Mouse (Mus musculus): ENCODE data around the gene Slc9a8.

- no peak for TF ChIP-seq CTCF (IDR thresholded peaks at IDR 0.05; ENCODE audit: low read depth)
- no peak for TF ChIP-seq EP300 (IDR thresholded peaks at IDR 0.05; ENCODE audit: low read depth)
Measured at GRCm38 (mm10) chr2:167476762-167477161, 55.2 kb downstream of the Slc9a8 start.
